Mouse (Mus musculus) frontal cortex, adult 2 months (tissue): ENCODE measurements around the gene Phyh. TPM values are rescaled to one million over a fixed set of nuclear protein-coding genes. Genes with fewer than 3 reads are reported as not detected.
"Not testable (repeated sequence)": the region's sequence is repeated elsewhere in the genome, so short reads cannot be mapped to it uniquely, and the experiment has no call there.

ENCODE experiments used
- DNase-seq, 2 experiments: peaks; one replicate each; pipeline ENCODE4 v3.0.0; 2022; ENCODE audit warnings: low spot score in 1 of 2; ENCODE audit errors: extremely low spot score in 1 of 2
- polyA plus RNA-seq: library from polyadenylated mRNA; depleted of rRNA; stranded (reverse); fragments of >200 nt; gene quantifications from 2 replicates; pipeline ENCODE4 v1.2.3, GENCODE M21; 2012

Gene Phyh
- polyA plus RNA-seq, 1 experiment: 143 TPM

- DNase-seq: no peak
Observed at GRCm38 (mm10) chr2:4916037-4916436, 2.8 kb upstream of the Phyh start.

GRCm38 (mm10) chr2:4917326-4918021, 1.3 kb upstream of the Phyh start:
- DNase-seq: peak in 1 of 2 experiments; percentile 71

- DNase-seq: no peak
Observed at GRCm38 (mm10) chr2:4921019-4921418, 2.2 kb downstream of the Phyh start.

DNA sequence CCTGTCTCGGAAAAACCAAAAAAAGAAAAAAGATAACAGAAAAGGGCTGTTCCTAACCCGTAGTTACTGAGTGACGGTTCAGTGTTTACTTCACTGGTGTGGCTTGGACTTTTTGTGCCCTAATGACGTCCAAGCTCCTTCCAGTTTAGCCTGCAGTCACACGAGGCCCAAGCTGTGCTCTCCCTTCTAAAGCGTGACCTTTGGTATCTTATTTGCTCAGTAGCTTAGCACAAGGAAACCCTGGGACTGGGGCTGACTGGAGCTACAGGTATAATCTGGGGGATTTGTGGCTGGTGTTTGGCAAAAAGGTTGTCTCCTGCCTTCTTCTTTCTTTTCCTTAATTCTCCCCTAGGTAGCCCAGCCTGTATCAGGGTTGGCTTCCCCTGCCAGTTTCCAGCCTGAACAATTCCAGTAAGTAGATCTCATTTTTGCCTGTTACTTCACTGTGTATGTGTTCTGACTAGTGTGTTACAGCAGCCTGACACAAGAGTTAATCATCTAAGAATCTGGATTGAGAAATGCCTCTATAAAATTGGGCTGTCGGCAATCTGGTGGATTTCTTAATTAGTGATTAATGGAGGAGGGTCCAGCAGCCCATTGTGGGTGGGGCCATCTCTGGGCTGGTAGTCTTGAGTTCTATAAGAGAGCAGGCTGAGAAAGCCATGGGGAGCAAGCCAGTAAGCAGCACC, 3.8 kb downstream of the Phyh start:
- no peak for DNase-seq

GRCm38 (mm10) chr2:4927391-4927790, 8.6 kb downstream of the Phyh start:
- DNase-seq: no peak

DNA sequence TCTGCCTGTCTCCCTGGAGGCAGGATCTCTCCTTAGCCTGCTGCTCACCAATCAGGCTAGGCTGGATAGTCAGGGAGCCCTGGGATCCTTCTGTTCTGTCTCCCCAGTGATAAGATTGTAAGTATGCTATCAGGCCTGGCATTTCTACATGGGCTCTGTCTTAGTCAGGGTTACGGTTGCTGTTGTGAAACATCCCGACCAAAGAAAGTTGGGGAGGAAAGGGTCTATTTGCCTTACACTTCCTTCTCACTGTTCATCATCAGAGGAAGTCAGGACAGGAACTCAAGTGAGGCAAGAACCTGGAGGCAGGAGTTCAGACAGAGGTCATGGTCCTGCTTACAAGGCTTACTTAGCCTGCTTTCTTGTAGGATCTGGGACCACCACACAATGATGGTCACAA, 10.4 kb downstream of the Phyh start:
- no peak for DNase-seq

- DNase-seq: no peak
Observed at GRCm38 (mm10) chr2:4934516-4934915, 15.7 kb downstream of the Phyh start.

GRCm38 (mm10) chr2:4937931-4938330, 19.1 kb downstream of the Phyh start:
- no peak for DNase-seq

DNA sequence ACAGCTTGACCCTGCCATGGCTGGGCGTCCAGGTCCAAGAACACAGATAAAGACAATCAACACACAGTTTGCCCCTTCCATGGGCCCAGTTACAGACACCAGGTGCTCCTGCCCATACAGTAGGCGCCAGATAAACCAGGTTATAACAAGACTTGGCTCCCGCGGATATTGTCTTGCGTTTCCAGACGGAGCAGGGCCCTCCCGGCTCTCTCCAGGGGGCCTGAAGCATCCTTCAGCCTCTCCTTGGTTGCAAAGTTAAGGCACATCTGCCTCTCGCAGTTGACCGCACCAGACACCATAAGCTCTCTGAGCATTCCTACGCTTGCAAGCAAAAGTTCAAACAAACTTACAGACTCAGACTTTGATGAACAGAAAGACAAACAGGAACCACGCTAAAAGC, 22.0 kb downstream of the Phyh start:
- no peak for DNase-seq

GRCm38 (mm10) chr2:4949691-4950090, 30.9 kb downstream of the Phyh start:
- not testable (repeated sequence) for DNase-seq

DNA sequence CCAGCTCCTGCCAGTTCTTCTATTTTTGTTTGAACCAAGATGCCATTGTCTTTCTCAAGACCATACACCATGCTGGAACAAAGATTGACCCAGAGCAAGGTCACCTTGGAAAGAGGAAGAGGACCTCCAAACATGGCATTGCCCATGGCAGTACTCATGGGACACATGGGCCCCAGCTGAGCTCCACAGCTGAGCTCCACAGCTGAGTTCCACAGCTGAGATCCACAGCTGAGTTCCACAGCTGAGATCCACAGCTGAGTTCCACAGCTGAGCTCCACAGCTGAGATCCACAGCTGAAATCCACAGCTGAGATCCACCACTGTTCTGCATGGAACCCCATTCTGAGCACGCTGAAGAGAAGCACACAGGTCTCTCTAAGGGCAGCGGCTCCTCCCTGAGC, 32.2 kb downstream of the Phyh start:
- DNase-seq: no peak

DNA sequence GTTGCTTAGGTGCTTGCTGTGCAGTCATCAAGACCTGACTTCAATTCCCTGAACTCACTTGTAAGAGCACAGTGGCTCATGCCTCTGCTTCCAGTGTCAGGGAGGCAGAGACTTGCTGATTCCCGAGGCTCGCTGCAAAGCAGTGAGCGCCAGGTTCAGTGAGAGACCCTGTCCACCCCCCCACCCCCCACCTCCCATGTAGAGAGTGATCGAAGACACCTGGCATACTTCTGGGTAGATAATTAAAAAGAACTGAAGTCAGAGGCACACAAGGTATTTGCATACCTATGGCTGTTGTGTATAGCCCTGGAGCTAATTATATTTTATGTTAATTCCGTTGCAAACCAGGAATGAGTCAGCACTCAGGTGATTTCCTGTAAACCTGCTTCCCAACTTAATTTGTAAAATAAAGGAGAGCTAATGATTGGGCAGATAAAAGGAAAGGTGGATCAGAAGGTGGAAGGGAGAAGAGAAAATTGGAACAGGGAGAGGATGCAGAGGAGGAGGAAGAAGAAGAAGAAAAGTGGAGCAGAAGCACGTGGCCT, 35.5 kb downstream of the Phyh start:
- DNase-seq: no peak

DNA sequence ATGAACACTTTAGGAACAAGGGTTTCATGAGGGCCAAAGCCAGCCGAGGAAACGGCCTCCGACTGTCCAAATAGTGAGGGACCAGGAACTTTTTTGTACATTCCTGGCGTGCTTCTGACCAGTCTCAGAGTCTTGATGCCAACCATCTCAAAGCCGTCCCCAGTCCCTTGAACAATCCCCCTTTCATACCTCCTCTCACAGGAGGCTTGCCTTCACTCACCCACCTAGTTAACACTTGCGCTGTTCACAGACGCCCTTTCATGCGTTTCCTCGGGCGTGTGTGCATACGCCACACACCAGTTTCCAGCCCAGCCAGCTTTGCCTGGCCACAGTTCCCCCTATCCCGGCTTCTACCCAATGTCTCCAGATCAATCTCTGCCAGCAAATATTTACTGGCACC, 39.2 kb downstream of the Phyh start:
- DNase-seq: no peak

GRCm38 (mm10) chr2:4967806-4968205, 49.0 kb downstream of the Phyh start:
- no peak for DNase-seq

GRCm38 (mm10) chr2:4969083-4969482, 50.3 kb downstream of the Phyh start:
- no peak for DNase-seq

- peak; percentile 19 to 51 for DNase-seq
Observed at GRCm38 (mm10) chr2:4975807-4976206, 57.0 kb downstream of the Phyh start, which contains the start of gene Ucma. Ucma (plus strand) TSS chr2:4976122.

- no peak for DNase-seq
Observed at GRCm38 (mm10) chr2:4978091-4978490, 59.3 kb downstream of the Phyh start.

DNA sequence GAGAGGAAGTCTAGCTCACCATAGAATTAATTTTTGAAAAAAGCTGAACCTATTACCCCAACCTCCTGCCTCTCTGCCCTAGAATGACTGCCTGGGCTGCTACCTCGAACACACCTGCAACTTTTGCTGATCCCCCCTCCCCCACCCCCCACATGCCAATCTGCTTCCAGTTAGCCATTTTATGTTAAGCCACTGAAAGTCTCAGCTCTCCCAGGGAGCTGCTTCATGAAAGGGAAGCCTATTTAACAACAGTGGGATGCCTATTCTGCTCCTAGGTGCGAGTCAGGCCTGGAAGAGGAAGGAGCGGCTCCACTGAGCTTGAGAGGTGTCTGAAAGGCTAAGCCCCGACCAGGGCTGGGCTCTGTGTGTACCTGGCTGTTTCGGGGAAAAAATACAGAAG, 65.2 kb downstream of the Phyh start:
- no peak for DNase-seq

GRCm38 (mm10) chr2:4985000-4985399, 66.2 kb downstream of the Phyh start:
- DNase-seq: no peak

- DNase-seq: no peak
Observed at GRCm38 (mm10) chr2:4986798-4987197, 68.0 kb downstream of the Phyh start.

GRCm38 (mm10) chr2:4987388-4988180, 68.8 kb downstream of the Phyh start:
- no peak for DNase-seq
